Mouse (Mus musculus) lung, embryonic 15.5 days (tissue): ENCODE results near the gene Mst1r. TPM values are rescaled to one million over a fixed set of nuclear protein-coding genes. Genes with fewer than 3 reads are reported as not detected.

Source experiments
- ATAC-seq: fragments of 200-750 bp; cut with Nextera tagmentation; 2 replicates; pipeline ENCODE4 v1.8.0; 2017; ENCODE audit warnings: moderate number of reproducible peaks, borderline replicate concordance; ENCODE audit not compliant: low FRiP score, low TSS enrichment; ENCODE audit errors: extremely low read depth
- H3K27ac ChIP-seq: fragments of 300-500 bp; sonication (generic); 2 replicates; pipeline ENCODE4 v1.5.1; 2015; ENCODE audit warnings: moderate library complexity, mild to moderate bottlenecking, inconsistent platforms
- H3K27me3 ChIP-seq: fragments of 300-500 bp; sonication (generic); 2 replicates; pipeline ENCODE4 v1.6.1; 2015; ENCODE audit warnings: inconsistent platforms
- H3K36me3 ChIP-seq: fragments of 300-500 bp; sonication (generic); 2 replicates; pipeline ENCODE4 v1.6.1; 2015; ENCODE audit warnings: inconsistent platforms
- H3K4me1 ChIP-seq: fragments of 300-500 bp; sonication (generic); 2 replicates; pipeline ENCODE4 v1.6.1; 2015; ENCODE audit warnings: inconsistent platforms
- H3K4me2 ChIP-seq: fragments of 300-500 bp; sonication (generic); 2 replicates; pipeline ENCODE4 v1.6.1; 2015; ENCODE audit warnings: inconsistent platforms, mild to moderate bottlenecking, moderate library complexity
- H3K4me3 ChIP-seq: fragments of 300-500 bp; sonication (generic); 2 replicates; pipeline ENCODE4 v1.5.1; 2015; ENCODE audit warnings: mild to moderate bottlenecking, inconsistent platforms
- H3K9ac ChIP-seq: fragments of 300-500 bp; sonication (generic); 2 replicates; pipeline ENCODE4 v1.6.1; 2015; ENCODE audit warnings: inconsistent platforms
- H3K9me3 ChIP-seq: fragments of 300-500 bp; sonication (generic); 2 replicates; pipeline ENCODE4 v1.6.1; 2016; ENCODE audit warnings: inconsistent platforms
- WGBS: fragments of 180-500 bp; shearing (Covaris S2); methylation state at CpG from one replicate; pipeline ENCODE4 v1.1.7; 2015; 5-methylcytosine and 5-hydroxymethylcytosine counted together
- polyA plus RNA-seq: library from polyadenylated mRNA; unstranded; fragments of >200 nt; fragmentation: Nextera tagmentation; extraction: Ambion mirVana; gene quantifications from 2 replicates; pipeline ENCODE4 v1.2.1, GENCODE M21; 2015

Gene Mst1r
- polyA plus RNA-seq = 4.4 TPM in 2 replicates

DNA sequence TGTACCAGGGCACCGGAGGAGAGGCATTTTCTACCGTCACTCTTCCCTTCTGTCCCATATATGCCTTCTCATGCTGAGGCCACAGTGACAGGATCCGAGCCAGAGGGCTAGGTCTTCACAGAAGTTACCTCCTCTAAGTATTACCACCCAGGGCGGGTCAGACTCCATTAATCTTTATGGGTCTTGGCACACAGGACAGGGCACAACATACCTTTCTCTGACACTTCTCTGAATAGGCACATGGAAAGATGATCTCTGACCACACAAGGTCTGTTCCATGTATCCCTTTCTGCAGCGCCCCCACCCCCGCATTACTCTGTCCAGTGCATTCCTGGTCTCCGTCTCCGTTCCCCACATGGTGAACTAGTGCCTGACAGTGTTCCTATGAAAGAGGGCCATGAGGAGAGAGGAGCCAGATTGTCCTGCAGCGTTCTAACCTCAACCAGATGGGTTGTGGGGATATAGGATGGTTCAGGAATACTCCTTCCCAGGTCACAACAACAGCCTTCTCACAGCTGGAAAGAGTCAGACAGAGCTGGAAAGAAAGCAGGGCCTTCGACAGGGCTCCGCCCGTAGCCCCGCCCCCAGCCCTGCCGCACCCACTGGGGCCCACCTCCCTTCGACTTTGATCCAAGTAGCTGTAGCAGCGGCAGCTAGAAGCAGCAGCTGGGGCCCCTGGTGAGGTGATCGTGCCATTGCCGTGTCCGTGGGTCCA lies at the start of gene Mst1r:
Gene Mst1r (plus strand): TSS at position 622 of the 715 bp plus-strand sequence.
- Histone ChIP-seq H3K27ac (peak within 1 kb of the TSS; percentile 45; the same call in 1 of the 2 replicates), H3K9ac (peak within 1 kb of the TSS; percentile 37), H3K9me3 (no peaks in the 10 kb centered on the region), H3K4me3 (peak within 1 kb of the TSS; percentile 46), H3K4me1 (peaks cover 43% of the 10 kb centered on the region), H3K36me3 (no peaks in the 10 kb centered on the region), H3K27me3 (peaks cover 10% of the 10 kb centered on the region), H3K4me2 (peak within 1 kb of the TSS; percentile 87)
- peak; percentile 69 for ATAC-seq
- 18% methylated on average over 19 of the region's 19 CpGs for WGBS

DNA sequence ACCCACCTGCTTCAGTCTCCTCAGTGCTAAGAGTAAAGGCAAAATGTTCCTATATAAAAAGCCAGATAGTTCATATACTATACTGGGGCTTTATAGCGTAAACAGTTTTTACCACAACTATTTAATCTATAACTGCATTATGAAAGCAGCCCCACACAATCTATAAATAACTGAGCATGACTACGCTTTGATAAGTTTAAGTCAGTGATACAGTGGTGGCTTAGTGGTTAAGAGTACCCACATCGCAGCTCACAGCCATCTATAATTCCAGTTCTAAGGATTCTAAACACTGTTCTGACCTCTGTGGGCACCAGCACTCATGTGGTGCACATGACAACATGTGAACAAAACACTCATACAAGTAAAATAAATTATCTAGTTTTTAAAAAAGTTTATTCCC lies 48.3 kb upstream of the Mst1r start:
- Histone ChIP-seq H3K9ac (no peak overlapping the region), H3K4me1 (no peaks in the 10 kb centered on the region), H3K4me2 (no peak overlapping the region), H3K27ac (no peak overlapping the region), H3K4me3 (no peak overlapping the region), H3K36me3 (peaks cover 20% of the 10 kb centered on the region), H3K27me3 (no peaks in the 10 kb centered on the region), H3K9me3 (no peaks in the 10 kb centered on the region)
- ATAC-seq = no peak
- WGBS = 87% methylated on average over 3 of the region's 3 CpGs

DNA sequence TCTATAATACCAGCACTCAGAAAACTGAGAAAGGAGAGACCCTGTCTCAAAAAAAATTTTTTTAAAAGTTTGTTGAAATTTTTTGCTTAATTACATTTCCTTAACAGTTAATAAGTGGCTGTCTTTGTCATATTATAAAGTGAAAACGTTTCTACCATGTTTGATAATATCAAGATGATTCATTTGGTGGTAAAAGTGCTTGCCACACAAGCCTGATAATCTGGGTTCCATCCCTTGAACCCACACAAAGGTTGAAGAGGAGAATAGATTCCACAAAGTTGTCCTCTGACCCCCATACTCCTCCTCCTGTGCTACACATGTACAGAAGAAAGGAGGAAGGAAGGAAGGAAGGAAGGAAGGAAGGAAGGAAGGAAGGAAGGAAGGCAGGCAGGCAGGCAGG lies 42.2 kb upstream of the Mst1r start:
- 39% methylated on average over 1 of the region's 1 CpGs for WGBS
- H3K4me3 ChIP-seq = no peak overlapping the region

DNA sequence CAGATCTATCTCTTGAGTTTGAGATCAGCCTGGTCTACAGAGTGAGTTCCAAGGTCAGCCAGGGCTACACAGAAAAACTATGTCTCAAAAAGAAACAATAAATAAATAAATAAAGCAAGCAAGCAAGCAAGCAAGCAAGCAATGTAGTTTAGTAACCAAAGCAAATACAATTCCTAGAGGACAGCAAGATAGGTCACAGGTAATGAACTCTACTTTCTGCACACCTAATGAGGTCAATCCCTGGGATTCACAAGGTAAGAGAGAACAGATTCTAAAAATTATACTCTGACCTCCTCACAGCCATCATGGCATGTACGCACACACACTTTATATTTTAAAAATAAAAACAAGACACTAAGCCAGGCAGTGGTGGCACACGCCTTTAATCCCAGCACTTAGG lies 40.6 kb upstream of the Mst1r start:
- ATAC-seq = no peak
- Histone ChIP-seq H3K27ac (no peak overlapping the region), H3K4me1 (peaks cover 5% of the 10 kb centered on the region), H3K4me3 (no peak overlapping the region), H3K4me2 (no peak overlapping the region), H3K36me3 (peaks cover 12% of the 10 kb centered on the region; the same call in 1 of the 2 replicates), H3K27me3 (no peaks in the 10 kb centered on the region), H3K9ac (no peak overlapping the region), H3K9me3 (no peaks in the 10 kb centered on the region)
- WGBS = 95% methylated on average over 2 of the region's 2 CpGs

More for the DNA sequence above, 42.2 kb upstream of the Mst1r start:
- no peak overlapping the region for H3K4me2 ChIP-seq
- ATAC-seq = no peak
- no peaks in the 10 kb centered on the region for H3K9me3 ChIP-seq
- no peak overlapping the region for H3K27ac ChIP-seq
- H3K36me3 ChIP-seq = peaks cover 8% of the 10 kb centered on the region
- H3K9ac ChIP-seq = no peak overlapping the region
- H3K4me1 ChIP-seq = 0 out of 2 replicates have a peak, but pooled peaks cover 3% of the 10 kb centered on the region
- no peaks in the 10 kb centered on the region for H3K27me3 ChIP-seq

DNA sequence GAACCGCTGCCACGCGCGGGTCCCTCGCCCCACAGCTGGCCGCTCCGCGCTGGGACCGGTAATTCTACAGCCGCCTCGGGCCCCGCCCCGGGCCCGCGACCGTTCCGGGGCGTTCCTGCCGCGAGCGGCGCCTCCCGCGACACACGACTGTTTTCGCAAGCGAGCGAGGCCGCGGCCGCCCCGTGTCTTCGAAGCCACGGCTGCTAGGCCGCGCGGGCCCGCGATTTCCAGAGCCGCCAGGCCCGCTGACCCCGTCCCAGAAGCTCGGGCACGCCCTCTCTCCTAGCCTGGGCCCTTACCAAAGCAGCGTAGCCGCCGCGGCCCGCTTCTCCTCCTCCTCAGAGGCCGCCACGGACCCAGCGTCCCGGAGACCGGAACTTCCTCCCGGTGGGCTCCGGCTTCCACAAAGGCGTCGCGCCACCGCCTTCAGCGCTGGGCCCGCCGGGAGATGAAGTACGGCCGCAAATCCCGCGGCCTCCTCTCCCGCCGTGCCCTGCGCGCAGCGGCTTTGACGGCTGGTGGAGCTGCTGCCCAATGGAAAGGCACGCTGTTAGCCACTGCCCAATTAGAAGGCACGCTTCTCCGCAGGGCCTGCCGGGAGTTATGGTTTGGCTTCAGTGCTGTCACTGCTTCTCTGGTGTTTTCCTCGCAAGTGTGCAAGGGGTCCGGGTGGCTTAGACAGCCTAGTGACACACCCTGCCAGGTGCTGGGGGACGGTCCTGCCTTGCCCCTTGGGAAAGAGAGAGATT lies 34.1 kb upstream of the Mst1r start:
- Histone ChIP-seq H3K27ac (peak overlapping the region; percentile 97), H3K4me2 (peak overlapping the region; percentile 69), H3K36me3 (peaks cover 12% of the 10 kb centered on the region; the same call in 1 of the 2 replicates), H3K27me3 (no peaks in the 10 kb centered on the region), H3K4me1 (peaks cover 19% of the 10 kb centered on the region), H3K9ac (peak overlapping the region; percentile 98), H3K4me3 (peak overlapping the region; percentile 99), H3K9me3 (no peaks in the 10 kb centered on the region)
- under 1% methylated on average over 78 of the region's 80 CpGs for WGBS
- ATAC-seq = peak; percentile 99

DNA sequence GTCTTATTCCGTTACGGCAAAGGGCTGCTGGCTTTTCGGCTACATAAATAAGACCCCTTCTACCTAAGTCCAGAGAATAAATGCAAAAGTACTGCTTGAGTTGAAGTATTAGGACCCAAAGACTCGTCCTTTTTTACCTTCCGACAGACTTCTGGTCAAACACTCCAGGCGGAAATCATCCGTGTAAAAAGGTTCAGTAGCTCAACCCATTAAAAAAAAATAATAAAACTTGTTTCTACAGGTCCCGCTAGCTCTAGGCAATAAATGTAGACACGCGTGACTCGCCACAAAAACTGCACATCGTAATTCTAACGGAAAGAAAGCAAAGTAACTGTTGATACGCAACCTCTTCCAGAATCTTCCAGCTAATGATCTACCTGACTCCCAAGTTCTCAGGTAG lies 33.5 kb upstream of the Mst1r start, which contains the start of gene Rbm6:
Gene Rbm6 (minus strand): TSS at position 101 of the 400 bp plus-strand sequence.
- Histone ChIP-seq H3K36me3 (peaks cover 8% of the 10 kb centered on the region; the same call in 1 of the 2 replicates), H3K27me3 (no peaks in the 10 kb centered on the region), H3K4me2 (peak within 1 kb of the TSS; percentile 69), H3K4me3 (peak within 1 kb of the TSS; percentile 99), H3K4me1 (peaks cover 19% of the 10 kb centered on the region), H3K9me3 (no peaks in the 10 kb centered on the region), H3K27ac (peak within 1 kb of the TSS; percentile 97), H3K9ac (peak within 1 kb of the TSS; percentile 98)
- WGBS = 7% methylated on average over 14 of the region's 14 CpGs
- ATAC-seq = no peak

DNA sequence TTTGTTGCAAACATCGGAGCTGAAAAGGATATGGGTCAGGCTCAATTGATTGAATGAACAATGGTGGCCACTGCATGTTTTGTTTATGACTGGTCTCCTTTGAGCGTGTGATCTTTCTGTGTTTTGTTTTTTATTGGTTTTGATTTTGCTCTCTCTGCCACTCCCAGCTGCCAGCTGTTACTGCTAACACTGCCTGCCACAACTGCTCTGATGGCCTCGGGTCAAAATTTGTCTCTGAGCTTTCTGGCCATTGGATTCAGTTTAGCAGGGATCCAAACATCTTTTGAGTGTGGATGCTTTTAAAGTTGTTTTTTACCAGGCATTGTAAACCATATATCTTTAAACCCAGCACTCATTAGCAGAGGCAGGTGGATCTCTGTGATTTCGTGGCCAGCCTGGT lies 26.3 kb upstream of the Mst1r start:
- H3K9me3 ChIP-seq = no peaks in the 10 kb centered on the region
- no peak for ATAC-seq
- no peak overlapping the region for H3K4me2 ChIP-seq
- WGBS = 56% methylated on average over 4 of the region's 4 CpGs
- H3K4me3 ChIP-seq = no peak overlapping the region
- H3K36me3 ChIP-seq = no peaks in the 10 kb centered on the region
- H3K27ac ChIP-seq = no peak overlapping the region
- no peaks in the 10 kb centered on the region for H3K4me1 ChIP-seq
- H3K9ac ChIP-seq = no peak overlapping the region
- no peaks in the 10 kb centered on the region for H3K27me3 ChIP-seq

DNA sequence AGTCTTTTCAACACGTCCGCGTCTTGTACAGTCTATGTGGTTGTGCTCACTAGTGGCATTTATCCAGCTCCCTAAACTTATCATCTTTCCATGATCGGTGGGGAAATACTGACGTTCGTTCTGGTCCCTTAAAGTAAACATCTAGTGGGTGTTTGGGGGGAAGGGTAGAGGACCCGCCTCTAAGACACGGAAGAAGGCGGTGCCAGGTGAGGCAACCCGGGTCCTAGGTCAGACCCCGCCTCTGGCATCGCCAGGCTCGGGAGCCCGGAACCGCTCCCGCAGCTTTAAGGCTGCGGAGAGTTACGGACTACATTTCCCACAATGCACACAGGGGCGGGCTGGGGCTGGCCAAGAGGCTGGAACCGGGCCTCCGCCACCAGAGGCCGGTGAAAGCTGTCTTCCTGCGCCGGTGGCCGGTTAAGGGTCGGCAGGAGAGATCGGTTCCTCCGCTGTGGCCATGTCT lies 18.8 kb upstream of the Mst1r start, which contains the start of gene Mon1a:
Gene Mon1a (plus strand): TSS at position 348 of the 463 bp plus-strand sequence.
- 1% methylated on average over 28 of the region's 28 CpGs for WGBS
- Histone ChIP-seq H3K4me1 (peaks cover 25% of the 10 kb centered on the region), H3K4me2 (peak within 1 kb of the TSS; percentile 94), H3K9me3 (no peaks in the 10 kb centered on the region), H3K36me3 (no peaks in the 10 kb centered on the region), H3K4me3 (peak within 1 kb of the TSS; percentile 91), H3K9ac (peak within 1 kb of the TSS; percentile 81), H3K27ac (peak within 1 kb of the TSS; percentile 57), H3K27me3 (peaks cover 8% of the 10 kb centered on the region)
- ATAC-seq = peak; percentile 96

DNA sequence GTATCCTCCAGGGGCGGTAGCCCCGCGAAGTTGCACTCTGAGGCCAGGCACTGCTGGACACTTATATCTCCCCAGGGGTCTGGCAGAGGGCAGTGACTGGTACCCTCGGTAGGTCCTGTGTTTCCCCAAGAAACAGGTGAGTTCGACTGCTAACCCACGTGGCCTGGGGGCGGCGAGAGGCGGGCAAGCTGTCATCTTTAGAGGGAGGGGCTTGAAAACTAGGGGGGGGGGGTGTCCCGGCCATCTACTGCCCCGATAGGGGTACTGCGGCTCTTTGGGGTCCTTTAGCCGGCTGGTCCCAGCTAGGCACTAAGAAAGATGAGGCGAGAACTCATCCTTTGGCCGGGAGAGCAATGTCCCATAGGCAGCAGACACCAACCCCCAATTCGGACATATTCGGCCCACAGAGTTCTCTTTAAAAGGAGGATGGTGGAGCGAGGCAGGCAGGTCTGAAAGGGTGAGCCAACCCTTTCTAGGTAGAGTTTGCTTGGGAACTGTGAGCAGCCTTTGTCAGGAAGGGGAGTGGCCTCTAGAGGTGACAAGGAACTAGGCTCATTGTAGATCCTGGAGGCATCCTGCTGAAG lies 18.3 kb upstream of the Mst1r start:
- H3K4me2 ChIP-seq = peak overlapping the region; percentile 94
- no peaks in the 10 kb centered on the region for H3K36me3 ChIP-seq
- peak; percentile 70 for ATAC-seq
- peaks cover 25% of the 10 kb centered on the region for H3K4me1 ChIP-seq
- H3K27ac ChIP-seq = peak overlapping the region; percentile 57
- whole genome bisulfite sequencing = under 1% methylated on average over 18 of the region's 18 CpGs
- peak overlapping the region; percentile 91 for H3K4me3 ChIP-seq
- no peaks in the 10 kb centered on the region for H3K9me3 ChIP-seq
- peaks cover 8% of the 10 kb centered on the region for H3K27me3 ChIP-seq
- H3K9ac ChIP-seq = peak overlapping the region; percentile 81

DNA sequence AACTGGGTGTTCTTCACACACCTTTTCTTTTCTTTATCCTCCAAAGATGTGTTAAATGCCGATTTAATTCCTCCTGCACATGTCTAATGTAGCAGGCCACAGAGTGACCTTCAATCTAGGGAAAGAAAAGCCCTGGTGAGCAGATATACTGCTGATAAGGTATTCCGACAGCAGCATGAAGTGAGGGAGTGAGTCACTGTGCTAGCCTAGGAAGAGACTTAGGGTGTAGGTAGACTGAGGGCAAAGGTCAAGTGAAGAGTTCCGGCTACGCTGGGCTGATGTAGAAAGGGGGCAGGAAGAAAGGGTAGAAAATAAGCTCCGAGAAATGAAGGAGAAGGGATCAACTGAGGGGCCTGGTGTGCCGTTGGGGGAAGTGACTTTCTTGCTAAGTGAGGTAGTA lies 16.4 kb upstream of the Mst1r start:
- Histone ChIP-seq H3K4me3 (no peak overlapping the region), H3K9ac (no peak overlapping the region), H3K27me3 (peaks cover 8% of the 10 kb centered on the region), H3K27ac (no peak overlapping the region), H3K9me3 (no peaks in the 10 kb centered on the region), H3K4me2 (no peak overlapping the region), H3K4me1 (peaks cover 25% of the 10 kb centered on the region), H3K36me3 (no peaks in the 10 kb centered on the region)
- 65% methylated on average over 6 of the region's 6 CpGs for WGBS
- no peak for ATAC-seq

DNA sequence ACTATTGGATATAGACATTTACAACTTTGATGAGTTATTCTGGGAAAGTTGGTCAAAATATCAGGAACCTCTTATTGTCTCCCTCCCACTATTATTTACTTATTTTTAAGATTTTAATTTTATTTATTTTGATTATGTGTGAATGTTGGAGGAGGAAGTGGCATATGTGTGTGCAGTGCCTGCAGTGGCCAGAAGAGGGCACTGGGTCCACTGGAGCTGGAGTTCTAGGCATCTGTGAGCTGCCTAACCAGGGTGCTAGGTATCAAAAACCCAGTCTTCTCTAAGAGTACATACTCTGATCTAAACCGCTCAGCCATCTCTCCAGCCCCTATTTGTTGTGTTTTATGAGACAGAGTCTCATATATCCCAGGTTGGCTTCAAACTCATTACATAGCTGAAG lies 15.7 kb upstream of the Mst1r start:
- no peak overlapping the region for H3K4me3 ChIP-seq
- 100% methylated on average over 1 of the region's 1 CpGs for WGBS
- H3K27ac ChIP-seq = no peak overlapping the region
- H3K9me3 ChIP-seq = no peaks in the 10 kb centered on the region
- no peak for ATAC-seq
- H3K27me3 ChIP-seq = peaks cover 8% of the 10 kb centered on the region
- no peak overlapping the region for H3K4me2 ChIP-seq
- H3K4me1 ChIP-seq = peaks cover 25% of the 10 kb centered on the region
- H3K9ac ChIP-seq = no peak overlapping the region
- no peaks in the 10 kb centered on the region for H3K36me3 ChIP-seq
